16 mouse cellular contexts compared by ENCODE assay signal in genomic region chr4:18639035-18639434, GRCm38 (mm10).
"Had no signal": no experiment of that assay in that cellular context is flagged by ENCODE, and none has a peak within 500 bp of the region (broad histone marks: within the 10 kb centered on the region; RNA-seq: fewer than 3 reads in every experiment).

No protein-coding gene starts in this region.

- DNase-seq: retina, postnatal 1 day; right cerebral cortex, adult 18-20 months; right cerebral cortex, postnatal 14 days; right cerebral cortex, postnatal 25 days; right cerebral cortex, postnatal 4 days; spleen, adult 18-20 months; thymus, adult 18-20 months; thymus, adult 2 months; thymus, postnatal 14 days; thymus, postnatal 25 days; thymus, postnatal 36 days; thymus, postnatal 4 days had no signal

- H3K9ac ChIP-seq: neural tube, embryonic 13.5 days; neural tube, embryonic 15.5 days; stomach, embryonic 15.5 days had no signal

- H3K36me3 ChIP-seq: neural tube, embryonic 13.5 days; neural tube, embryonic 15.5 days; stomach, embryonic 15.5 days had no signal

- H3K27ac ChIP-seq: neural tube, embryonic 13.5 days; neural tube, embryonic 15.5 days; stomach, embryonic 15.5 days; stomach, postnatal 0 days had no signal

- H3K4me3 ChIP-seq: neural tube, embryonic 13.5 days; neural tube, embryonic 15.5 days; stomach, embryonic 15.5 days had no signal

- H3K4me1 ChIP-seq: neural tube, embryonic 13.5 days; neural tube, embryonic 15.5 days; stomach, embryonic 15.5 days had no signal

- H3K9me3 ChIP-seq: neural tube, embryonic 13.5 days; neural tube, embryonic 15.5 days; stomach, embryonic 15.5 days had no signal
